Mouse (Mus musculus) adrenal gland, postnatal 14 days (tissue): ENCODE measurements around the gene Ctdspl. TPM values are rescaled to one million over a fixed set of nuclear protein-coding genes. Genes with fewer than 3 reads are reported as not detected.

Experiments
- DNase-seq: peaks from one replicate; pipeline ENCODE4 v3.0.0; 2021; ENCODE audit warnings: mixed read lengths
- total RNA-seq: library from RNA; stranded (reverse); gene quantifications from 2 replicates; pipeline ENCODE4 v1.2.3, GENCODE M21; 2021

Ctdspl gene
- total RNA-seq, 1 experiment from 2014 or later = 32.0 TPM

DNA sequence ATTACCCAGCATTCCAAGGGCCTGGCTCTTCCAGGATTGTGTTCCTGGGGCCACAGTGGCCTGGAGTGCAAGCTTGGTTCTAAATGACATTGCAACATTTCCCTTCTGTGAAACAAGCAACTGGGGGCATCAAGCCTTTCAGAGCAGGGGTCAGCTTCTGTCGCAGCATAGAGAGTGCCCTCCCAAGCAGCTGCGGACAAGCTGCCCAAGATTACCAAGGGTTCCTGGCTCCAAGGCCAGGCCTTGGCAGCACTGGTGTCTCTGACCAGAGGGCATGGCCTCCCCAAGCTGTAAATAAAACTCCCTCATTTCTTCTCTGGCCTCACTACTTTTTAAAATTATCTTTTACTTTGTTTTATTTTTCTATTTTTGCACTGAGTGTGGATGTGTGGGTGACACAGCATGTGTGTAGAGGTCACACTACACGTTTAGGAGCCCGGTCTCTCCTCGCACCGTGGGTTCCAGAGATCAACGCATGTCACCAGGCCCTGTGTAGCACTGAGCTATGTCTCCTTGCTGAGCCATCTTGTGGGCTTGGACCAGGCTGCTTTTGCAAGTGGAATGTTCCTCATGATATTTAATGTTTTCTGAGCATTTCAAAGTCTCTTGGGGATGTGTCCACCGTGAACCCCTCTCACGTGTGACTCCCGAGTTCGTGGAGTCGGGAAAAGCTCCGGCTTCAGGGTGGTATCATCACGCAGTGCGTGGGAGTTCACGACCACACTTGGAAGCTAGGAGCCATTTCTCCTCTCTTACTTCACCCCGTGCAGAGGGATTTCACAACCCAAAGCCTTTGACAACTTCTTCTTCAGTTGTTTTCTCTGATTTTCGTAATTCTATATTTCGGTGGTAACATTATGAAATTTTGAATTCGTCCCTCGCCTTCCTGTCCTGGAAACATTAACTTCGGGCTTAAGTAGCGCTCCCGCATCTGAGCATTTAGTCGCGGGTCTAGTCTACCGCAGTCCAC, 102.3 kb downstream of the Ctdspl start:
- DNase-seq = peak; percentile 63

DNA sequence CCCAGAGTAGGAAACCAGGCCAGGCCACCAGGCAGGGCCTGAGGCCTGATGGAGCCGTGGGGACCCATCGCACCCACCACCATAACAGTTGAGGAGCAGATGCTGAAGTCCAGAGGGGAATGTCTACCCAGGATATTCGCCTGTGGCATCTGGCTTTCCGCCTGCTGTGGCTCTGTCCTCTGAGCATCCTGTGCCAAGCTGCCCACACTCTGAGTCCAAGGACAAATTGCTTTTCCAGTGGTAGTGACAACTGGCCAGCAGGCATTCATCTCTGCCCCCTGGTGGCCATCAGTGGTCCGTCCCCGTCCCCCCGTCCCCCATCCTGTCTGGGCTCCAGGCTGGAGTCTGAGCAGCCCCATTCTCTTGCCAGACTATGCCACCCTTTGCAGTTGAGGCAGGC, 103.3 kb downstream of the Ctdspl start:
- peak; percentile 92 for DNase-seq

DNA sequence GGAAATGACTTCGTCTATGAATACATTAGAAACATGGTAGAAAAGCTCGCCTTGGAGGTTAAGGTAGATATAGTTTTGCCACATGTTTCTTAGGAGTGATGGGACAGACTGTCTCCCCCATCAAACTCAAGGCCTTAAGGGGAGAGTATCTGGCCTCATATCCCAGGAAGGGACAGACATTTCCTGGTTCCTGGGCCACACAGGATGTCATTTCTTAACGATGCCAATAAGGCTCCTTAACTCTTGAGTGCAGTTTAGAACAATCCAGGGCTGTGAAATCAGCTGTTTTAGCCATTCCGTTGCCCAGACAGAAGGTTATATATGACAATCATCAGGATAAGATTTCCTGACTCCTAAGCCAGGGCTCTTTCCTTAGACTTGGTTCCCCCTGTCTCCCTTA, 104.8 kb downstream of the Ctdspl start:
- no peak for DNase-seq

DNA sequence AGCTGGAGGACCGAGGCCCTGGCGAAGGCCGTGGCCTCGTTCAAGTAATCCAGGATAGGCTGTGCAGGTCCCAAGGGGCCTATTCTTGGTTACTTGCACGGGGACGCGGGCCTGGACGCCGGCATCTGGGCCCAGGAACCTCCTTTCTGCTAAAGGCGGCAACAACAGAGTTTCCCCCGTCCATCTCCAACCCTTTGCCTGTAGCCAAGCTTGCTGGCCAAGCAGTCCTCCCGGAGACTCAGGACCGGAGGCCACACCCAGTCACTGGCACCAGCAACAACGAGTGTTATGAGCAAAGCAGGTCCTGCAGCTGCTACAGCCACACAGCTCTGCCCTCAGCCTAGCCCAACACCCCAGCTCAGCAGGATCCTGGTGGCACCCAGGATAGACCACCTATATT, 105.5 kb downstream of the Ctdspl start:
- DNase-seq = peak; percentile 72

DNA sequence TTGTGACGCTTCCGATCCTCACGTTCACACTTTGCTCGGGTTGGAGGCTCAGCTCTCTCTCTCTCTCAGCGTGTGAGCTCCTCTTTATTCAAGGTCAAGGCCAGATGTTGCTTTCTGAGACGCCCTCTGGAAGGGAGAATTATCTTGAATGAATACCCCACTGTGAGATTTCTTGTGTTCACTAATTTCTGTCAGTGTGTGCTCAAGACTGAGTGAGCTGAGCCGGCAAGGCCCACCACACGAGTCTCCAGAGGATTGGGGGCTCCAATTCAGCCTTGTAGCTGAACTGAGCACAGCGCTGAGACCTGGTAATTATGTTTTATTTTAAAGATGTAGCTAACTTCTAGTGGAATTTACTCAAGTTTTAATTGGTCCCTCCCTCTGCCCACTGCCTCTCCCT, 106.3 kb downstream of the Ctdspl start:
- no peak for DNase-seq

GRCm38 (mm10) chr9:119033111-119033921, 107.1 kb downstream of the Ctdspl start:
- DNase-seq = no peak

- no peak for DNase-seq
These were observed 107.8 kb downstream of the Ctdspl start for GRCm38 (mm10) chr9:119034069-119034468.

DNA sequence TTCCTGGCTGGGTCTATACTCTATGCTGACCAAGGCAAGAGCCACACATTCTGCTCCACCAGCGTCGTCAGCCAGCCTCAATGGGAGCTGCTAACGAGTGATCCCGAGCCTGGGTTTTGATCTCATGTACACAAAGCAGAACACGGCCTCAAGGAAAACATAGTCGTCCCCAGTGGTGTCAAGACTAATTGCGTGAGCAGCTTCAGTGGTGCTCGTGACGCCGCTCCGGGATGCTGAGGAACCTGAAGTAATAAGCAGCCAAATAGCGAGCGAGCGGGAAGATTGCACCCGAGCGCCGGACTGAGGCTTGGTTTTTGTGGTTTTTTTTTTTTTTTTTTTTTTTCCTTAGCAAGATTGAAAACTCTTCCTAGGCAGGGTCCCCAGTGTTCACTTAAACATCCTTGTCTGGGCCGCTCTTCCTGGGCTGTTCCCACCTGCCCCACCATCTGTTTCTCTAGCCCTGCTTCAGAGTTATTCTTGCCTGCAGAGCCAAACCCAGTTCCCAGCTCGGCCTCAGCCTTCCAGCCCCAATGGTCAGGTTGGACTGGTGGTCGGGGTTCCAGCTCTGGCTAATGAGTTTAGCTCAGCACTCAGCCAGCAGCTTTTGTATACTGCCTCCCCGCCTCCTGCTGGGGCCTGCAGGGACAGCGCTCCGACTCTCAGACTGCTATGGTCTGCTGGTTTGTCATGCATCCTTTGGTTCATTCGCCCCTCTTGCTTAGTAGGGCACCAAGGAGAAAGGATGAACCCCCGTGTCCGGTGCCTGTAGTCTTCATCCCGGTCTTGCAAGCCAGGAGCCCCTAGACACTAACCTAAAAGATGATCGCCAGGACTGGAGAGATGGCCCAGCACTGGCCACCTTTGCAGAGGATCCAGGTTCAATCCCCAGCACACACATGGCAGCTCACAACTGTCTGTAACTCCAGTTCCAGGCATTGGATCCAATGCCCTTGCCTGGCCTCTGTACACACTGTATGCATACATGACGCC, 108.7 kb downstream of the Ctdspl start:
- DNase-seq = no peak

DNA sequence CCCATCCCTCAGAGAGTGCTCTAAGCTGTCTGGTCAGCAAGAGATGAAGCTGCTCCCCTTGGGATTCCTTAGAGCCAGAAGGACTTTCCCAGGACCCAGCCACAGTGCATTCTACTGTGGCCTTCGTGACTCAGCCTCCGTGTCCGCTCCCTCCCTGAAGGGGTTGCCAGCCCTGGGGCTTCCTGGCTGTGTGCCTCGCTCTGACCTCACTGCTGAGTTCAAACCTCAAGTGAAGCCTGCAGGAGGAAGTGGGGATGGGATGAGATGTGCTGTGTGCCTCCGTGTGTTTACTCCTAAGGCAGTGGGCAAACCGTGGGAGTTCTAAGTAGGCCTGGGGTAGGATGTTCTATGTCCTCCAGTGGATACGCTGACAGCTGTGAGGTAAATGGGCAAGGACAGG, 109.6 kb downstream of the Ctdspl start:
- peak; percentile 88 for DNase-seq

GRCm38 (mm10) chr9:119037076-119037730, 111.0 kb downstream of the Ctdspl start:
- peak; percentile 35 for DNase-seq

DNA sequence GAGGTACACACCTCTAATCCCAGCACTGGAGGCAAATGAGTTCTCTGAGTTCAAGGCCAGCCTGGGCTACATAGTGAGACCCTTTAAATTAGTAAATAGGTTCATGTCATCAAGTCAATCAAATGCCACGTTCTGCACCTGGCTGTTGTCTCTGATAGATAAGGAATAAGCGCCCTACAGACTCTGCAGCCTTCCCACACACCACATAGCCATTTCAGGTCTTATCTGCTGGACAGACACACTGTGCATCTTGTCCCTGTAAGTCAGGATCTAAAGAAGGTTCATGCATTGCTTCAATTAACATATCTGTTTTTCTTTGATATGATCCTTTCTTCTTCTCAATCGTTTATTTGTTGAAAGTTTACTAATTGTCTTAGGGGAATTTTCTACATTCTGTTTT, 112.3 kb downstream of the Ctdspl start:
- no peak for DNase-seq

GRCm38 (mm10) chr9:119040101-119040775, 114.0 kb downstream of the Ctdspl start:
- DNase-seq = no peak

GRCm38 (mm10) chr9:119048182-119048903, 122.1 kb downstream of the Ctdspl start:
- no peak for DNase-seq

DNA sequence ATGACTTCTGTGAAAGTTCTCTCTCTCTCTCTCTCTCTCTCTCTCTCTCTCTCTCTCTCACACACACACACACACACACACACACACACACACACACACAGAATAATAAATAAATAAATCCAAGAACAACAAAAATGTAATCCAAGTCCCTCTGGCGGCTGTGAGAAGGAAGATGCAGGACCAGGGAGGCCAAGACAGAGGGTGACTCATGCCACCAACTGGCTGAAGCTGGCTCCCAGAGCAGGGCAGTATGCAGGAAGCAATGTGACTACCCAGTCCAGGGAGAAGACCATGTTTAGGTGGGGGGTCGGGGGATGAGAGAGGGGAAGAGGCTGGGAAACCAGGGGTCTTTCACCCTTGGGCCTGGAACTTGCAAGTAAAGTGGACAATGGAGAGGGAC, 124.9 kb downstream of the Ctdspl start:
- peak; percentile 54 for DNase-seq

DNA sequence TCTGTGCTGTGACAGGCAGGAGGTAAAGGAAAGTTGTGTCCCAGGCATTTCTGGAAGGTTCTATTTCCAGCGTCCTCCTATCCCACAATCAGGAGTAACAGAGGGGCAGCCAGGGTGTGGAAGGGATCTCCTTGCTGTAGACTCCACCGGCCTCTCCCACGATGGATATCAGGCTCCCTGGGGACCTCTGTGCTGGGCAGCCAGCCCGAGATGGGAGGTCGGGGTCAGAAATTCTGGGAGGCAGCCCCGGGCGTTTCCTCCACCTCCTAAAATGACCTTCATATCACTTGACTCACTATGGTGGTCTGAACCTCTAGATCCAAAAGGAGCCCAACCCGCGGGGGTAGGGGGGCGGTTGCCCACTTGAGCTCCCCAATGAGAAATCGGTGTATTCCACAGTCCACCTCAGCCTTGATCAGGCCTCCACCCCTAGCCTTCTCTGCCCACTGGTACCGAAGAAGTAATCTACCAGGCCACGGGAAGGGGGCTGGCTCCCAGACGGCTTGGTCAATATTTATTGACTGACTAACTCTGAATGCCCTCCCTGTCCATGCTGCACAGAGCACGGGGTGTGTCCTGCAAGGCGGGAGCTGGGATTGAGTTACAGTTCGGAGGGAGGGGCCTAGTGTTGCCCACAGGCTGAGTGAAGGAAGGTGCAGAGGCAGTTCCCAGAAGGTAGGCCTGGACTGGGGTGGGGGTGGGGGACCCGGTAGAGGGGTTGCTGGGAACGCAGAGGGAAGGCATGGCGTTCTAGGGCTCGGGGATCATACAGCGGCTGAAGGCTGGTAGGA, 126.1 kb downstream of the Ctdspl start, which contains the start of gene Vill:
TSS of gene Vill (plus strand) at position 625 of the 791 bp plus-strand sequence.
- DNase-seq = peak; percentile 72

- DNase-seq = no peak
These were observed 127.8 kb downstream of the Ctdspl start for GRCm38 (mm10) chr9:119053964-119054576.

DNA sequence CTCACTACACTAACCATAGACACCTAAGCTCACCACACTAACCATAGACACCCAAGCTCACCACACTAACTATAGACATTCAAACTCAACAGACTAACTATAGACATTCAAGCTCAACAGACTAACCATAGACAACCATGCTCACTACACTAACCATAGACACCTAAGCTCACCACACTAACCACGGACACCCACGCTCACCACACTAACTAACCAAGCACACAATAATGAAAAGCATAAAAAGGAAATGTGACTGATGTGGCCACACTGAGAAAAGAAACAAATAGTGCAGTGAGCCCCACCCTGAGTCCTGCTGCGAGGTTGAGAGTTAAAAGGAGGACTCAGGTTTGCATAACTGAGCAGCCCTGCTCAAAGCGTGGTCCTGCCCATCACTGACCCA, 129.1 kb downstream of the Ctdspl start:
- DNase-seq = no peak

GRCm38 (mm10) chr9:119058245-119058644, 132.0 kb downstream of the Ctdspl start:
- no peak for DNase-seq

GRCm38 (mm10) chr9:119060701-119061100, 134.4 kb downstream of the Ctdspl start:
- no peak for DNase-seq
